Mouse (Mus musculus) layer of hippocampus, adult 8-10 months (tissue): ENCODE measurements around the gene Gk2. TPM values are rescaled to one million over a fixed set of nuclear protein-coding genes. Genes with fewer than 3 reads are reported as not detected.

Experiments used
- DNase-seq, 2 experiments: peaks; one replicate each; pipeline ENCODE4 v3.0.0; 2022; ENCODE audit warnings: low spot score in 2 of 2
- total RNA-seq, 4 experiments: library from RNA; stranded (reverse); gene quantifications; 2 replicates each; pipeline ENCODE4 v1.2.4; 2022

Gene Gk2
- not detected for total RNA-seq

DNA sequence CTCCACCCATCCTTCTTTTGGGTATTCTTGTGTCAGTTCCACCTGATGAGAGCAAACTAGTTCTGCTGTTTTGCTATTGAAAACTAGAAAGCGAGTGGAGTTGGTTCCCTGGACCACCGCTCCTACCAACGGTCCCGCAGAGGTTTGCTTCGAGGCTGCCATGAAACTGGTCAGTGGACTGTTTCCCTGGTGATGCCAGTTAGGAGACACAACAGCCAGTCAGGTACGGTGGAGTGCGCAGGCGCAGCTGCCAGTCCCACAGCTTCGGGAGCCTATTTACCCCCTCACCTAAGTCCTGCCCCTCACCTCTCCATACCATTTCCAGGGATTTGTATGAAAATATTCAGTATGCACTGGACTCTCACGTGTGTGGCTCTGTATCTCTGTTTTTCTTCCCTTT, at the start of gene Gk2:
Gene Gk2 (minus strand): TSS at position 206 of the 400 bp plus-strand sequence.
- DNase-seq, result no peak

DNA sequence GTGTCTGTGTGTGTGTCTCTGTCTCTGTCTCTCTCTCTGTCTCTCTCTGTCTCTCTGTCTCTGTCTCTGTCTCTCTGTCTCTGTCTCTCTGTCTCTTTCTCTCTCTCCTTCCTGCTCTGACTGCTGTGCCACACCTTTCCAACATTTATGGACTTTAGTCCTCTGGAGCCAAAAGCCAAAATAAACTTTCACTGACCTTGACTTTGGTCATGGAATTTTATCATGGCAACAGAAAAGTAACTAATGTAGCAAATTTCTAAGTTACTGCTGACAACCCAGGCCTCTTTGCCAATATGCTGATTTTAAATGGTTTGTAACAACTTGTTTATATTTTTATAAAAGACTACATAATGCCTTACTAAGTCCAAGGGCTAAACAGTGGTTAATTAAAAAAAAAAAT, 41.2 kb upstream of the Gk2 start:
- no peak for DNase-seq

GRCm38 (mm10) chr5:97495488-97496092, 38.8 kb upstream of the Gk2 start:
- DNase-seq, result no peak

GRCm38 (mm10) chr5:97493421-97493820, 36.6 kb upstream of the Gk2 start:
- DNase-seq, result no peak

DNA sequence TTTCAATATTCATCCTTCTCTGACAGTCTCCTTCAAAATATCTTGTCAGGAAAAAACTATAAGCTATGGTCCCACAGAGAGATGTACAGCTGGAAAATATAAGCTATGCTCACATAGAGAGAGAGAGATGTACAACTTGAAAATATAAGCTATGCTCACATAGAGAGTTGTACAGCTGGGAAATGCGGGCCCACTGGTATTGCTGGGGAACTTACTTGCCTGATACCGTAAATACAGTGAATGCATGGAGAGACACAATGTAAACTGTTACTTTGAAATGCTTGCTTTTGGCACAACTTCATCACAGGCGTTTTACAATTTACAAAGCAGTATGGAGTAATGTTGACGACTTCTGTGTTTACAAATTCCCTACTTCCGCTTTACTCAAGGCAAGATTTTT, 29.3 kb upstream of the Gk2 start:
- no peak for DNase-seq

GRCm38 (mm10) chr5:97479991-97480390, 23.2 kb upstream of the Gk2 start:
- no peak for DNase-seq

DNA sequence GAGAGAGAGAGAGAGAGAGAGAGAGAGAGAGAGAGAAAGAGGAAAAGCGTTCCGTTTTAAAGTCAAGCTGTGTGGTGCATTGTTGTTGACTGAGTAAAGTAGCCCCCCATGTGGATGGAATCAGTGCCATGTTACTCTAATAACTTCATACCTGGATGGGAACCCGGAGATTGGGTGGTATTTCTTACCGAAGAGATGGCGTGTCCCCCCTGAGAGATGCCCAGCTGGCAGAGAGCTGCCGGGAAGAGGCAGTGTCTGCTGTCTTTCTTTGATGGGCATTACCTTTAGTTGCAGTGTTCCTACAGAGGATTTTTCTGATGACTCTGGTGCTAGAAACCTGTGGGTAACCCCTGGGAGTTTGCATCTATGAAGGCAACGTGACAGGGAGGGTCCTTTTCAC, 10.4 kb upstream of the Gk2 start:
- DNase-seq, result no peak

- no peak for DNase-seq
Observed at GRCm38 (mm10) chr5:97466430-97467158, 9.8 kb upstream of the Gk2 start.

GRCm38 (mm10) chr5:97465956-97466355, 9.1 kb upstream of the Gk2 start:
- no peak for DNase-seq

DNA sequence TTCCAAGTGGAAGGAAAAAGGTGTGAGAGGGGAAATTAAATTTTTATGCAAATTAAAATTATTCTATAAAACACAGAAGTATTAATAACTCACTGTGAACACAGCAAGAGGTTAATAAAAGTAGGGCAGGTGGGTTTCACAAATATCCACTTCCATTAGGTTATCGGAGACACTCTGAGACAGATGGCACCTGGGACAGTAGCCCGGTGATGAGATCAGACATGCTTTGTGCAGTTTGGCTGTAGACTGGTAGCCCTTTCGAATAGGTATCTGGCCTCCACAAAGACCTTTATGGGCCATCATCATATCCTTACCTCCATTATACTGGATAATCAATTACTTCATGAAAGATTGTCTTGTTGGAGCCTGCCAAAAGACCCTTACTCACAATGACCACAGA, 6.0 kb upstream of the Gk2 start:
- no peak for DNase-seq

- DNase-seq, result no peak
Observed at GRCm38 (mm10) chr5:97451451-97451850, 5.4 kb downstream of the Gk2 start.

DNA sequence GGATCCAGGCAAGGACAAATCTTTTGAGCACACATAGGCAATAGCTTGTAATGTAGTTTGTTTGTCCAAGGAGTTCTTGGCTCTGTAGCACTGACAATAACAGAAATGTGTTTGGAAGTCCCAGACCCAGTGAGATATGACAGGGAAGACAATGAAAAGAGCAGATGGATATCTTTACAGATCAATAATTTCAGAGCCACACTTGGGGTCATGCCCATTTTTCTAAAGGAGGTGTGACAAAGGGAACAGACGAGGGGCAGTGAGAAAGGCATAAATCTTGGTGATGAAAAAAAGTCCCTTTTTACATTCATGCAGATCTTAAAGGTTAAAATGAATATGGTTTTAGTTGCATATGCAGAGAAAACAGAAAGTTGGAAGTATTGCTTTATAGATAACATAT, 12.6 kb downstream of the Gk2 start:
- no peak for DNase-seq

DNA sequence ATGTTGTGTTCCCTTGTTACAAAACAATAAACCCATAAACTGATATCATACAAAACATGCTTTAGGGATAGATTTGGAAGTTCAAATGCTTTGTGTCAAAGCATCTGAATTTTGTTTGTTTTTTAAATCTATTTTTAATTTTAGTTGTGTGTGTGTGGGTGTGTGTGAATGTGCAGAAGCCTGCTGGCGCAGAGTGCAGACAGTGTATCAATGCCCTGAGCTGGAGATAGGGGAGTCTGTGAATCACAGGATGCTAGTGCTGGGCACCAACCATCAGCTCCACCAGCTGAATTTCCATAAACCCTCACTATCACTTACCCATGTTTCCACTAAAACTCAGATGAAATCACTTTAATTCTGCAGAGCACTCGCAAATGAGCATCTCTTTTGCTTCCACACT, 24.3 kb downstream of the Gk2 start:
- DNase-seq, result peak; percentile 17 to 18

DNA sequence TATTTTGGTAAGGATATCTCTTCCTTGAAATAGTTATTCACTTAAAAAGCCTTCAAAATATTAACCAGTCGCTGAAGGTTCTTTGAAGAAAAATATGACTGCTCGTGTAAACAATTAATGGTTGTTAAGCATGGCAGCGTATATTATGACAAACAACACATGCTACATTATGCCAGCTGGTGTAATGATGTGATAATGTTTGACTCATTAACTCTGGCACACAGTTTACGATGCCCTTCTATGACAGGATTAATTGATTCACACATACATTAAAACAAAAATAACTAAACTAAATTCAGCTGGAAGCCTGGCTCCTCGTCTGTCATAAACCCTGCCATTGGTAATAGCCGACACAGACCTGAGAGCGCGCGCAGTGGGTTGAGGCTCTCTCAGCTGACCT, 26.8 kb downstream of the Gk2 start:
- no peak for DNase-seq

DNA sequence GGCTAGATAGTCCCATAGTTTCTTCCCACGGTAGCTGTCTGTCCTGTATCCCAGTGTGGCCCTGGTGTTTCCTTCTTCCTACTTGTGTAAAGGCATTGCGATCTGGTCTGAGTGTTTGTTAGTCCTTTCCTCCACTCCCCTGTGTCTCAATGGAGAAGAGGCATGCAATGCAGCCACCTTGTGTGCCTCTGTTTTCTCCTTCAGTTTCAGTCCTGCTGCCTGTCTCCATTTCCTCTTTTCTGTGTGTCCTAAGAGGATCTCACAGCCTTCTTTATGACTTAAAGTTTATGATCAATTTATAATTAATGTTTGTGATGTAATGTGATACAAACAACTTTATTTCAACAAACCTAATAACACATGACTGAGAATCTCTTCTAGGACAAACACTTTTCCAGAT, 35.2 kb downstream of the Gk2 start:
- DNase-seq, result no peak

DNA sequence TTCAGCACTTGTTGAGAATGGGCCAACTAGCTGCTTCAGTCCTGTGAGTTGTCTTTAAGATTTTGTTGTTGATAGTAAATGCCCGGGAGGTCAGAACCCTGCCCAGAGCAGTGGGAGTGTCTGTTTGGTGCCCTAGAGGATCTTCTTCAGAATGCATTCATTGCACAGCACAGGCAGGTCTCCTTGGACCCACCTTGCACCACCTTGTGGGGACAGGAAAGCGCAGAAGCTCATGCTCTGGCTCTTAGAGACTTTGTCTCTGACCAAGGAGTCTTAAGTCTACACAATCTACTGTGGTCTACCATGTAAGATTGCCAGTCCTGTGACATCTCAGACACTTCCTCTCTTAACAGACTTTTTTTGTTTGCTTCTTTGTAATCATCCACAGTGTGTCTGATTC, 39.6 kb downstream of the Gk2 start:
- no peak for DNase-seq

GRCm38 (mm10) chr5:97415837-97416236, 41.0 kb downstream of the Gk2 start:
- DNase-seq, result peak; percentile 59 to 66

GRCm38 (mm10) chr5:97413716-97414115, 43.1 kb downstream of the Gk2 start:
- peak in 1 of 2 experiments; percentile 12 for DNase-seq

GRCm38 (mm10) chr5:97410190-97410589, 46.6 kb downstream of the Gk2 start:
- no peak for DNase-seq

- no peak for DNase-seq
Observed at GRCm38 (mm10) chr5:97409234-97409704, 47.6 kb downstream of the Gk2 start.
